In the genomic region with DNA sequence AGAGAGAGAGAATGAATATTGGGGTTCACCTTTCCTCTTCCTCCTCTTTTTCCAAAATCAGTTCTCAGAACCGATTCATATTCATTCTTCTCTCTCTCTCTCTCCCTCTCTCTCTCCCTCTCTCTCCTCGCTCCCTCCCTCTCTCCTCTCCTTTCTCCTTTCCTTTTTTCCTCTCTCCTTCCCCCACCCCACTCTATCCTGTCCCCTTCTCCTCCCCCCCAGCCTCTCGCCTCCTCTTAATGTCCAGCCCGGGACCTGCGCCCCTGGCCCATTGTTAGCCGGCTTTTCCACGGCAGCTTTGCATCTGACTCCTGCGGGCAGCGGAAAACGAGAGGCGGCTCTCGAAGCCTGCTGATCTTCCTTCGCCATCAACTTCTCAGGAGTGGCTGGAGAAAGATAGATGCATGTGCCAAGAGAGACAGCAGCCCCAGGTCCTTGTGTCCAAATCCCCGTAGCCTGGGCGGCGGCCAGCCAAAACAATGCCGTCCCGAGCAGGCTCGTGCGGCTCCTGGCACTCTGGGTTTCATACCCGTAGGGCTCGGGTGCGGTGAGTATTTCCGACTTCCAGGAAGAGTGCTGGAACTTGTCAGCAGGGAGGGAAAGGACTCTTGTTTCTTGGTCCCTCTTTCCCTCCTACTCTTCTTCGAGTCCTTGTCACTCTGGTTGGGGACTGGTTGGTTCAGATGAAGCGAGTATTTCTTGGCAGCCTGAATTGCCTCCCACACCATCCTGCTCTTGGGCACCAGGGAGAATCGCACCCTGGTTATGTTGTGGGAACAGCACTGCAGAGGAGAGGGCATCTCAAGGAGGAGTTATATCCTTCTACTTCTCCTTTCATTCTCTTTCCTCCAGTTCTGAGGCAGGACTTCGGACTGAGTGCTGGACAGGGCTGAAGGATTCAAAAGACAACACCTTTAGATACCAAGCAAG, we compare ENCODE assay signal across 9 mouse cellular contexts. TPM values are rescaled to one million over a fixed set of nuclear protein-coding genes. Genes with fewer than 3 reads are reported as not detected.
DNase-seq lines count a peak whose midpoint lies in the region; ATAC-seq lines count a peak whose summit lies in the region.
"Had no signal": no experiment of that assay in that cellular context is flagged by ENCODE, and none has a peak within 500 bp of the region (broad histone marks: within the 10 kb centered on the region; RNA-seq: fewer than 3 reads in every experiment).

No protein-coding gene starts in this region.

- peak overlapping the region; percentile 78 for H3K4me3 ChIP-seq in embryonic facial prominence, embryonic 10.5 days

- no peaks in the 10 kb centered on the region for H3K36me3 ChIP-seq in embryonic facial prominence, embryonic 10.5 days (replicated peaks)

- WGBS in embryonic facial prominence, embryonic 10.5 days = under 1% methylated on average over 28 of the region's 28 CpGs

- peaks cover 100% of the 10 kb centered on the region for H3K27me3 ChIP-seq in embryonic facial prominence, embryonic 10.5 days (replicated peaks; ENCODE audit: low read depth, poor library complexity, severe bottlenecking)

- peak overlapping the region; percentile 87 for H3K27ac ChIP-seq in embryonic facial prominence, embryonic 10.5 days (replicated peaks)

- H3K9me3 ChIP-seq in embryonic facial prominence, embryonic 10.5 days = no peaks in the 10 kb centered on the region

- DNase-seq in heart, adult 11 months = peak; percentile 86
- no peak for DNase-seq in heart, postnatal 36 days
- DNase-seq in embryonic facial prominence, embryonic 10.5 days (ENCODE audit: low spot score) = peak; percentile 61
- DNase-seq in kidney, adult 18-20 months = peak; percentile 47
- peak; percentile 73 for DNase-seq in lung, postnatal 10 days
- no peak for DNase-seq in retina, embryonic 14.5 days (ENCODE audit: low spot score)
- DNase-seq: thymus, adult 2 months had no signal

- no peak for ATAC-seq in megakaryocyte-erythroid progenitor cell, adult 5-6 weeks (replicated peaks; ENCODE audit: low FRiP score, low TSS enrichment, poor library complexity, severe bottlenecking)
- ATAC-seq in cerebellum, adult (ENCODE audit: insufficient number of reproducible peaks, low FRiP score, low TSS enrichment) = no peak

- intact Hi-C loops in heart, postnatal 36 days (cut with DNase I) = loop anchor here (2.0 to 5.0 kb wide), 2 partner anchors 79 to 993 kb away; no protein-coding TSS in a partner anchor

- H3K4me1 ChIP-seq in embryonic facial prominence, embryonic 10.5 days = peaks cover 11% of the 10 kb centered on the region

RNA-seq across cellular contexts. Expression of a gene that starts 1.1 kb away (rescaled TPM):
- under 1 TPM in 1 of 2 experiments, not detected in 1; 0.62 TPM for total RNA-seq in heart, postnatal 36 days (2021)
- polyA plus RNA-seq in embryonic facial prominence, embryonic 10.5 days (2016; fragmentation: Nextera tagmentation; extraction: Ambion mirVana) = 8.7 and 16.7 TPM in 2 replicates
- total RNA-seq in megakaryocyte-erythroid progenitor cell, adult 5-6 weeks (2014; fragmentation: Nextera tagmentation) = 1.4 TPM in 1 of 2 replicates, not detected in the other
- total RNA-seq in megakaryocyte-erythroid progenitor cell, adult 5-6 weeks (2017) = not detected in 2 replicates

RNA-seq across cellular contexts. Expression of a gene that starts 7.6 kb away (rescaled TPM):
- total RNA-seq in heart, postnatal 36 days (2021) = under 1 TPM; 0.14 to 0.24 TPM
- polyA plus RNA-seq in embryonic facial prominence, embryonic 10.5 days (2016; fragmentation: Nextera tagmentation; extraction: Ambion mirVana) = 0.57 and 0.62 TPM in 2 replicates
- not detected in 2 replicates for total RNA-seq in megakaryocyte-erythroid progenitor cell, adult 5-6 weeks (2014; fragmentation: Nextera tagmentation)
- total RNA-seq in megakaryocyte-erythroid progenitor cell, adult 5-6 weeks (2017) = 0.34 TPM in 1 of 2 replicates, not detected in the other

RNA-seq across cellular contexts. Expression of a gene that starts 11.6 kb away (rescaled TPM):
- under 1 TPM in 1 of 2 experiments, not detected in 1; 0.08 TPM for total RNA-seq in heart, postnatal 36 days (2021)
- polyA plus RNA-seq in embryonic facial prominence, embryonic 10.5 days (2016; fragmentation: Nextera tagmentation; extraction: Ambion mirVana) = 0.12 and 0.64 TPM in 2 replicates
- not detected in 2 replicates for total RNA-seq in megakaryocyte-erythroid progenitor cell, adult 5-6 weeks (2014; fragmentation: Nextera tagmentation)
- not detected in 2 replicates for total RNA-seq in megakaryocyte-erythroid progenitor cell, adult 5-6 weeks (2017)

RNA-seq across cellular contexts. Expression of a gene that starts 25.8 kb away (rescaled TPM):
- under 1 TPM; 0.43 to 0.67 TPM for total RNA-seq in heart, postnatal 36 days (2021)
- polyA plus RNA-seq in embryonic facial prominence, embryonic 10.5 days (2016; fragmentation: Nextera tagmentation; extraction: Ambion mirVana) = 0.09 TPM in 1 of 2 replicates, not detected in the other
- total RNA-seq in megakaryocyte-erythroid progenitor cell, adult 5-6 weeks (2014; fragmentation: Nextera tagmentation) = 1.9 and 2.2 TPM in 2 replicates
- 0.46 and 0.66 TPM in 2 replicates for total RNA-seq in megakaryocyte-erythroid progenitor cell, adult 5-6 weeks (2017)

RNA-seq across cellular contexts. Expression of a gene that starts 38.7 kb away (rescaled TPM):
- under 1 TPM; 0.62 to 0.72 TPM for total RNA-seq in heart, postnatal 36 days (2021)
- polyA plus RNA-seq in embryonic facial prominence, embryonic 10.5 days (2016; fragmentation: Nextera tagmentation; extraction: Ambion mirVana) = 0.23 TPM in 1 of 2 replicates, not detected in the other
- 1.1 and 2.6 TPM in 2 replicates for total RNA-seq in megakaryocyte-erythroid progenitor cell, adult 5-6 weeks (2014; fragmentation: Nextera tagmentation)
- 0.56 and 0.76 TPM in 2 replicates for total RNA-seq in megakaryocyte-erythroid progenitor cell, adult 5-6 weeks (2017)

Comparison
In these comparisons a context has a peak if more than half of its experiments do, and no peak if none do; other contexts are left out.
1. DNase-seq: peak in heart, adult 11 months (single experiment), embryonic facial prominence, embryonic 10.5 days (single experiment), kidney, adult 18-20 months (single experiment) and lung, postnatal 10 days (single experiment); none in heart, postnatal 36 days (0 of 2) and retina, embryonic 14.5 days (single experiment).